Mouse (Mus musculus) cortical plate, adult 2 months (tissue): Measurements from ENCODE around the gene Slc36a3.

Experiments used
- CTCF ChIP-seq: fragments of 200-500 bp; IDR thresholded peaks from 2 replicates; pipeline ENCODE4 v1.5.1; 2011; ENCODE audit warnings: mild to moderate bottlenecking, control low read depth, low read length; ENCODE audit not compliant: insufficient read depth; ENCODE audit errors: extremely low read depth
- POLR2A ChIP-seq: fragments of 200-500 bp; IDR thresholded peaks from 2 replicates; pipeline ENCODE4 v1.6.1; 2011; ENCODE audit warnings: mild to moderate bottlenecking, low read length, control low read depth; ENCODE audit not compliant: insufficient read depth; ENCODE audit errors: extremely low read depth

DNA sequence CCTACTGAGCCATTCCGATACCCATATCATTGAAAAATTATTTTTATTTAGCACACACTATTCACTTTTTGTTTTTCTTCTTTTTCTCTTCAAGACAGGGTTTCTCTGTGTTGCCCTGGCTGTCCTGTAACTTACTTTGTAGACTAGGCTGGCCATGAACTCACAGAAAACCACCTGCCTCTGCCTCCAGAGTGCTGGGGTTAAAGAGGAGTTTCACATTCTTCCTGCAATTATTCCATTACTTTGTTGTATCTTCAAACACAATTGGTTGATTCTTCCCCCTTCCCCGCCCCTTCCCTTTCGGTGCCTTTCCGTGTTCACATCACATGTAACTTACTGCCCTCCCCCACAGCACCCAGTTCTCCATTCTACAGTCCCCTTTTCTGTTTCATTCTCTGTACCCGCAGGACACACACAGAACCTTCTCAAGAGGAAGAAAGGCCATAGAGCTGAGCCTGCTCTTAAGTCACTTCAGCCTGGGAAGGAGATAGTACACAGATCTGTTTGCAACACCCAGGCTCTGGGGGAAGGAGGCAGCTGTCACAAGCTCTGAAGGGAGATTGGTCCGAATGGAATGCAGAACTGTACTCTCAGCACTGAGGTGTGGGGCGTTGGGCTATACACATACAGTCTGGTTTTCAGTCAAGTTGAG, 38.2 kb downstream of the Slc36a3 start:
- no peak for TF ChIP-seq CTCF
- TF ChIP-seq POLR2A = no peak
